Mouse (Mus musculus) cortical plate, adult 2 months (tissue): ENCODE measurements around the gene Mfsd4b2. TPM values are rescaled to one million over a fixed set of nuclear protein-coding genes. Genes with fewer than 3 reads are reported as not detected.
A peak's percentile ranks its signal among the peaks of the same experiment; 100 is the strongest.

ENCODE experiments used
- H3K27ac ChIP-seq: fragments of 200-500 bp; 2 replicates; pipeline ENCODE4 v1.5.1; 2012; ENCODE audit warnings: low read length, control low read depth, inconsistent platforms; ENCODE audit not compliant: insufficient read depth
- H3K4me1 ChIP-seq: fragments of 200-500 bp; 2 replicates; pipeline ENCODE4 v1.6.1; 2011; ENCODE audit warnings: low read length; ENCODE audit not compliant: control insufficient read depth, insufficient read depth
- H3K4me3 ChIP-seq: fragments of 200-500 bp; 2 replicates; pipeline ENCODE4 v1.5.1; 2011; ENCODE audit warnings: mild to moderate bottlenecking, low read length, control low read depth; ENCODE audit not compliant: insufficient read depth
- CTCF ChIP-seq: fragments of 200-500 bp; IDR thresholded peaks from 2 replicates; pipeline ENCODE4 v1.5.1; 2011; ENCODE audit warnings: mild to moderate bottlenecking, control low read depth, low read length; ENCODE audit not compliant: insufficient read depth; ENCODE audit errors: extremely low read depth
- POLR2A ChIP-seq: fragments of 200-500 bp; IDR thresholded peaks from 2 replicates; pipeline ENCODE4 v1.6.1; 2011; ENCODE audit warnings: mild to moderate bottlenecking, low read length, control low read depth; ENCODE audit not compliant: insufficient read depth; ENCODE audit errors: extremely low read depth
- polyA plus RNA-seq: library from polyadenylated mRNA; depleted of rRNA; stranded (reverse); fragments of >200 nt; gene quantifications from 2 replicates; pipeline ENCODE4 v1.2.3, GENCODE M21; 2012; rRNA removed

Mfsd4b2 gene
- polyA plus RNA-seq = not detected in 2 replicates

DNA sequence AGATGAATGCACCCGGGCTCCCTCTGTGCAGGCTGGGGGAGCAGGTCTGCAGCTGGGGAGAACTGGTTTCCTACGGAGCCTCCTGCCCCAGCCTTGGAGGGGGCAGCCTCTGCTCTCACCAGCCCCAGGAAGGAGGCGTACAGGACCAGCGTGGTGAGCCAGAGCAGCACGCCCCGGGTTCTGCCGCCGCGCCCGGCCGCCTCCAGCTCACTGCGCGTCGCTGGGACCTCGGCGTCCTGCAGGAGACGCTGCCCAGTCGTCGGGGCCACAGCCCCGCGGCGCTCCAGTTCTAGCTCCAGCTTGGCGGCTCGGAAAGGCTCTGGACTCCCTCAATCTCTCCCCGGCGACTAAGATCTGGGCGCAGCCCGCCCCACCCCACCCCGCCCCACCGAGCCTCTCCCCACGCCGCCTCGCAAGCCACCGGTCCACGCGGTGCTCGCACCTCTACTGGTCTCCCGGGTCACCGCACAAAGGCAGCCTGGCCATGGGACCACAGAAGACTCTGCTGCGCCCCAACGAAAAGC lies at the start of gene Mfsd4b2:
TSS of gene Mfsd4b2 (minus strand) at position 308 of the 524 bp plus-strand sequence.
- no peak within 1 kb of the TSS for H3K27ac ChIP-seq
- H3K4me3 ChIP-seq = no peak within 1 kb of the TSS; the same call in 1 of the 2 replicates
- no peak for TF ChIP-seq CTCF
- TF ChIP-seq POLR2A = no peak
- no peaks in the 10 kb centered on the region for H3K4me1 ChIP-seq

DNA sequence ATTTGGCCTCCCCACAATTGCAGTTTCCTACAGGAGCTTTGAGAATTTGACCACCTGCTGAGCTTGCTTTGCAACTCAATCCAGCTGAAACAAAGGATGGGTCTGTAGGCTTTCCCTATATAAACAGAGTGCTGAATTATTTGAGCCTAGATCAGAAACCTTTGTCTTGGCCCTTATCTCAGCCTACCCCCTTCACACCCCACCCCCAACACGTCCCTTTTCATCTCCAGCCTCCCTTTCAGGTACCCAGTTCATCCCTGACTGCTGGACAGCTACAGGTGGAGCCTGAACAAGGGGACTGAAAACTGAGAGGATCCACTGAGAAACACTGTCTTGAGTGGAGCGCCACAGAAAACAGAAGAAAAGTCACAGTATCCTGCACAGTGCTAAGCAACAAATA lies 49.0 kb upstream of the Mfsd4b2 start:
- Histone ChIP-seq H3K4me3 (no peak overlapping the region), H3K4me1 (no peaks in the 10 kb centered on the region), H3K27ac (no peak overlapping the region)
- TF ChIP-seq POLR2A = no peak
- TF ChIP-seq CTCF = no peak

DNA sequence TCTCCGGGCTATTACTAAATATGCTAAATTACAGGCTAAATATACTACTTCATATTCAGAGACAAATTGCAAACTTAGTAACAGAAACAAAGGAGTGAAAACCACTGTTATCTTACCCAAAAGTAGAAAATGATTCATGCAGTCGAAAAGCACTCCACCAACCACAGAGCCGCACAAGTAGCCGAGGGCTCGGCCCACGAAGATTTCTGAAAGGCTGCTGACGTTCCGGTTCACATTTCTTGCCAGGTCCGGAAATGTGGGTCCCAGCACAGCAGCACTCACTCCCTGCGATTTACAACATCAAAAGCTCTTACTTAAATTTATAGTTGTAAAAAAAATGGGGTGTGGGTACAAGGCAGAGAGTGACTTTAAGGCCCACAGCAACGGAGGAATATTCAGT lies 48.3 kb upstream of the Mfsd4b2 start:
- TF ChIP-seq POLR2A (no peak), CTCF (no peak)
- no peak overlapping the region for H3K4me3 ChIP-seq

DNA sequence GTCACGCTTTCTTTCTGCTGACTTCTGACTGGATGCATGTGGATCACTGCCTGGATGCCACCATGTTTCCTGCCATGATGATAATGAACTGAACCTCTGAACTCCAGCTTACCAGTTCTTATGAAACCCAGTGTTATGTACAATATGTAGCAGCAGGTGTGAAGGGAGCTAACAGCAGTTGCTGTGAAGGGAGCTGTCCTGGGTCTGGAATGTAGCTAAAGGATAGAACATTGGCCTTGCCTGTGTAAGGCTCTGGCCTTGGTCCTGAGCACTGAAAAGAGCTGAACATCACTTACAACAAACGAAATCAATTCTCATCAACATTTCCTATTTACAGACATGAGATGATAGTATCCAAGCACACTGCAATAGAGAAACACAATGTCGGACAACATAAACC lies 40.8 kb upstream of the Mfsd4b2 start:
- Histone ChIP-seq H3K4me3 (no peak overlapping the region), H3K27ac (no peak overlapping the region), H3K4me1 (no peaks in the 10 kb centered on the region)
- TF ChIP-seq CTCF (no peak), POLR2A (no peak)

More for the DNA sequence above, 48.3 kb upstream of the Mfsd4b2 start:
- no peak overlapping the region for H3K27ac ChIP-seq
- H3K4me1 ChIP-seq = no peaks in the 10 kb centered on the region

DNA sequence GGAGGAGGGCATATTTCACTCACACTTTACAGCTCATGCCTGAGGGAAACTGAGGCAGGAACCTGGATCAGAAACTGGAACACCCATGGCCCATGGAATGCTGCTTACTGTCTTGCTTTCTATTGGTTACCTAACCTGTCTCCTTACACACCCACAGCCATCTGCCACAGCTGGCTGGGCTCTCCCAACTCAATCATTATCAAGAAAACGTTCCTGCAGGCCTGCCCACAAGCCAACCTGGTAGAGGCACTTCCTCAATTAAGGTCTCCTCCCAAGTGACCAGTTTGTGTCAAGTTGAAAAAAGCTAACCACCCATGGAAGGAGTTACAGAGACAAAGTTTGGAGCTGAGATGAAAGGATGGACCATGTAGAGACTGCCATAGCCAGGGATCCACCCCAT lies 35.2 kb upstream of the Mfsd4b2 start:
- TF ChIP-seq POLR2A = no peak
- no peak for TF ChIP-seq CTCF
- Histone ChIP-seq H3K4me1 (no peaks in the 10 kb centered on the region), H3K27ac (no peak overlapping the region), H3K4me3 (no peak overlapping the region)

DNA sequence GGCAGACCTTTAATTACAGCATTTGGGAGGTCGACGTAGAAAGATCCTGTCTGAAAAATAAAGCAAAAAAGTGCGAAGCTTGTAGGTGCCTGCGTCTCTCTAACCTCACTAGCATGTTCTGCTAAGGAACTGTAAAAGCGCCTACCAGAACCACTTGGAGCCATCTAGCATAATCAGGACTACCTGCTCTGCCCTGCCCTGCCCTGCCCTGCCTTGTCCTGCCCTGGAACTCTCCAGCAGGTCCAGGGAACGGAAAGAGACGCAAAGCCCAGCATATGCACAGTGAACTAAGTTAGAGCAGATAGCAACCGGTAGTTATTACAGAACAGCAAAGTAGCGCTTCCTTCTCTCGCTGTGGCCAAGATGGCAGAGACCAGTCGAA lies 33.7 kb upstream of the Mfsd4b2 start:
- Histone ChIP-seq H3K4me3 (peak overlapping the region; percentile 46; the same call in 1 of the 2 replicates), H3K27ac (no peak overlapping the region), H3K4me1 (no peaks in the 10 kb centered on the region)
- TF ChIP-seq CTCF (no peak), POLR2A (no peak)

DNA sequence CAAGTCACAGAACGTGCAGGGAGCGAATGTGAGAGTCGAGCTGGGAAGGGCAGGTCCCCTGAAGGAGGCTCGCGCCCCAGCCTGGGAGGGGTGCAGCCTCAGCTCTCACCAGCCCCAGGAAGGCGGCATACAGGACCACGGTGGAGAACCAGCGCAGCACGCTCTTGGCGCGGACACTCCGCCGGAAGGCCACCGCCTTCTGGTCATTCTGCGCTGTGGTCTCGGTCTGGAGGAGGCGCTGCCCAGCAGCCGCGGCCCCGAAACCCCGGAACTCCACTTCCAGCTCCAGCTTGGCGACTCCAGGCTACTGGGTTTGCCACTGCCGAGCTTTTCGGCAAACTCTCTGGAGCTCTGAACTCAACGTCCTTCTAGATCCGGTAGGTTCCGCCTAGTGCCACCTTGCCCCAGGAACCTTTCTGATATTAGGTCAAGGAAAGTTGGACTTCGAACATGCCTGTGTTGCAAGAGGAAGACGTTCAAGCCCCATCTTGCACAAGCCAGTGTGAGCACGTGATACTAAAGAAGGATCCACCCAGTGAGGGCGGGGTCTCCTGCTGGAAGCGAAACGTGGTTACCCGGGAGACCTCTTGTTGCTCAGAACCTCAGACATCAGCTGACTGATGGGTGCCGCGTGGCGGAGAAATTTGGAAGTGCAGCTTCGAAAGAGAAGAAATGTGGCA lies 33.2 kb upstream of the Mfsd4b2 start, which contains the start of gene Mfsd4b3:
TSS of gene Mfsd4b3 (minus strand) at position 393 of the 680 bp plus-strand sequence.
- peak within 1 kb of the TSS; percentile 46 for H3K4me3 ChIP-seq
- TF ChIP-seq CTCF = peak; percentile 68
- no peak for TF ChIP-seq POLR2A
- H3K27ac ChIP-seq = no peak within 1 kb of the TSS
- no peaks in the 10 kb centered on the region for H3K4me1 ChIP-seq

DNA sequence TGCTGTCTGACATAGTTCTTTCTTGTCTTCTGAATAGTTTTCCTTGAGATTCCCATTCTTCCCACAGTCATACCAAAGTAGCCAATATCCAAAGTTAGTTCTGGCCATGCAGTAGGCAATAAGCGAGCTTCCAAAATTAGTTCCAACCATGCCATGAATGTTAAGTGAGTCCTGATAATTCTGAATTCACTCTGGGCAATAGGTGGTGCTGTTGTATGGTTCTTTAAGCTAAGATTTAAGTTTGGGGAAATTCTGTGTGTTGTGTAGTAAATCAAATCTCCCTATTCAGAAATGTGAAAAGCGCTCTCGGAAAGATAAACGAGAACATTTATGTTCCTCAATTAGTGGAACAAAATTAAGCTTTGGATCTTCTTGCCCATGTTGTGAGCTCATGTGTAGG lies 31.5 kb upstream of the Mfsd4b2 start:
- Histone ChIP-seq H3K4me1 (no peaks in the 10 kb centered on the region), H3K4me3 (no peak overlapping the region), H3K27ac (no peak overlapping the region)
- peak; percentile 20; the same call in 1 of the 2 replicates for TF ChIP-seq CTCF
- TF ChIP-seq POLR2A = no peak

DNA sequence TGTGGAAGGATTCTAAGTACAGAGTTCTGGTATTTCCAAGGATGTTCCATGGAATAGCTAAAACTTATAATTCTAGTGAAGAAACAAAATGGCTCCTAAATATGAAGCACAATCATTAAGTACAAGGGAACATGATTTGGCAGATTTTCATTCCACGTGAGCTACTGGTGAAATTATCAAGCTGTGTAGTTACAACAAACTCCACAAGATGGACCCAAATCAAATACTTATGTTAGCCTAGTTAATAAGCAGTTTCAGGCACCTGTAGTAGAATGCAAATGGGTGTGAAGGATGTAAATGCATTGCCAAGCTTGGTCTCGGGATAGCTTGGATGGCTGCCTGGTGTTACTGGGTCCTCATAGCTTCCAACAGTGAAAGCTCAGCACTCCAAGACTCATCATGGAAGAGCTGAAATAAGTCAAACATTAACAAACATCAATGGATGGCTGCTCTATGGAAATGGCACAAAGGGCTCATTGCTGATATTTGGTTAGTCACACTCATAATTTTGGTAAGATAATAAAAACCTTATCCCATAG lies 29.7 kb upstream of the Mfsd4b2 start:
- no peak for TF ChIP-seq POLR2A
- no peak for TF ChIP-seq CTCF
- H3K4me1 ChIP-seq = no peaks in the 10 kb centered on the region
- no peak overlapping the region for H3K4me3 ChIP-seq
- H3K27ac ChIP-seq = no peak overlapping the region

DNA sequence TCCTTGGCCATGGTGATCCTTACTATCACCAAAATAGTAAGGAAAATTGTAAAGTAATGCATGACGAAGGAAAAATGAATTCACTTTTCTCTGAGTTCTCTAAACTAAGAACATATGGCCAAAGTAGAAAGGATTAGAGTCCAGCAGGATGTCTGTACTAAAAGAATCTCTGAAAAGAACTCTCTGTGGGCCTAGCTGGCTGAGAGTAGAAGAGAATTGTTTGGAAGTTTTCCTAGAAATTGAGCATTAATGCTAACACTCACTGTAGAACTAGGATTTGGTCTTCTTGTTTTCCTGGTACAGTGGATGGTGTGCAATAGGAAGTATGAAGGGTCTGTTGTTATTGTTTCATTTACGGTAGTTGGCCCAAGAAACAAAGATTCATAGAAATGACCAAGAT lies 28.4 kb upstream of the Mfsd4b2 start:
- TF ChIP-seq CTCF (no peak), POLR2A (no peak)
- Histone ChIP-seq H3K27ac (no peak overlapping the region), H3K4me1 (no peaks in the 10 kb centered on the region), H3K4me3 (no peak overlapping the region)
